Mouse (Mus musculus): ENCODE measurements around the gene Grhl3. TPM values are rescaled to one million over a fixed set of nuclear protein-coding genes. Genes with fewer than 3 reads are reported as not detected.

The Grhl3 gene
- total RNA-seq (2023): not detected

DNA sequence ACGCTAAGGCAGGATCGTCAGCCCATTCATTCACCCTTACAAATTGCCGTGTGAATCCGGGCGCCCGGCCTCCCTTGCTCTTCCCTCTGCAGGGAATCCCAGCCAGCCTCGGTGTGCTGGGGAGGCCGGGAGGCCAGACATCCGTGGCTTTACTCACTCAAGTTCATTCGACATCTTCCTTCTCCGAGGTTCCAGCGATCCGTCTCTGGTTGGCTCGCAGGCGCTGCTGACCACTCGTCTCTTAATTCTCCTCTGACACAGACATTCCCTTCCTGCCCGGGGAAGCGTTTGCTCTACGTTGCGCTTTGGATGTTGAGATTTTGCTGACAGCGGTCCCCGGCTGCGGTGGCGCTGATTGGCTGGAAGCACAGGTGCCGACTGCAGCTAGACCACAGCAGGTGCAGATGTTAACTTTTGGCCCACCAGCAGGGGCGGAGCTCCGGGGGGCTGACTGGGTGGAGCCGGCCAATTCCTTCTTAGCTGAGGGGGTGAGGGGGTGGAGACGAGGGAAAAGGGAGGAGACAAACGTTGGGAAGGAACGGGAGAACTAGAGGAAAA lies at the start of gene Grhl3:
TSS of gene Grhl3 (minus strand) at position 380 of the 558 bp plus-strand sequence.

DNA sequence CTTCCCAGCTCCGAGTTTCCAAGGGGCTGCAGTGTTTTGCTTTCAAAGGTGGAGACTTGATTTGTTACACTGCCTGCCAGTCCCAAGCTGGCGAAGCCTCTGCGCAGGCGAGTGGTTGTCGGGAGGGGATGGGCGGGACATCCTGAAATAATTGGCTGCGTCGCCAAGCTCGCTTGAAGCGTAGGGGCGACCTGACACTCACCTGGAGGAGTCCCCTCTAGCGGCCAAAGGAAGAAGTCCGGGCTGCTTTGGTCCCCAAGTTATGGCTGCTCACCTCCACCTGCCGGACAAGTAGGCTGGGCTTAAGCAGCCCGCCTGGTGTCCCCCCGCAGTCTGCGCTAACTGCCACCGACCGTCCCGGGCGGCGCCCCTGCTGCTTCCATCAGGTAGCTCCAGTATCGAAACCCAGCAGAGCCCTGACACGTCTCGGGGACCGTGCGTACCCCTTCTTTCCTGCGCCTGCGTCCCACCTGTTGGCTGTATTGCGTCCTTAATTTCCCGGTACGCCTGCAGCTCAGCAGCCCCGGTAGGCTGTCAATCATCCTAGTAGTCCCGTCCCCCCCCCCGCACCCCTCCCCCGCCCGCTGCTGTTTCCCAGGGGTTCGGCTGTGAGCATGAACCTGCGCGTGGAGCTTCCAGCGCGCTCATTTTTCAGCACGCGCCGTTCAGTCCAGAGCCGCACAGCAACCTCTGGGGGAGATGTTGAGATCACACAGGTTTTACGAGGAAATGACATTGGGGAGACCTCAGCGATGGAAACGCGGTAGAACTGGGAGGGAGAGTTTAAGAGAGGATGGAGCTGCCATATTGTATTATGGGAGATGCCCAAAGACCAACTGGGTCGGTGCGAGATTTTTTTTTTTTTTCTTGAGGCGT lies 78.7 kb downstream of the Grhl3 start, which contains the start of the genes Stpg1 and Nipal3:
TSS of gene Stpg1 (plus strand) at position 270 of the 876 bp plus-strand sequence.
TSS of gene Nipal3 (minus strand) at position 518 of the 876 bp plus-strand sequence.

Other genes with a start within 250 kb of the Grhl3 start
- 100 to 1,000 TPM; 154 to 185 TPM for gene Srrm1, start 220.3 kb downstream of the Grhl3 start, total RNA-seq (2023)
- gene Ncmap, start 175.4 kb downstream of the Grhl3 start, total RNA-seq (2023): not detected
- 1 to 10 TPM; 4.5 to 7.0 TPM for gene Rcan3, start 139.8 kb downstream of the Grhl3 start, total RNA-seq (2023)
- not detected for gene Stpg1, start 78.8 kb downstream of the Grhl3 start, total RNA-seq (2023)
- 10 to 100 TPM; 17.7 to 22.1 TPM for gene Nipal3, start 78.6 kb downstream of the Grhl3 start, total RNA-seq (2023)
- gene Ifnlr1, start 112.7 kb upstream of the Grhl3 start, total RNA-seq (2023): 10 to 100 TPM; 41.5 to 51.0 TPM
- gene Il22ra1, start 154.5 kb upstream of the Grhl3 start, total RNA-seq (2023): not detected
- not detected for gene Myom3, start 186.1 kb upstream of the Grhl3 start, total RNA-seq (2023)

Data from neutrophil, adult 59 days (primary cell).